Mouse (Mus musculus): ENCODE measurements around the gene Il12rb2.

GRCm38 (mm10) chr6:67300710-67301163 is 75.3 kb downstream of the Il12rb2 start:
- TF ChIP-seq CTCF (IDR thresholded peaks at IDR 0.05) (no peak), EP300 (IDR thresholded peaks at IDR 0.05) (no peak)

Data from lung, postnatal 0 days (tissue).